Mouse (Mus musculus): ENCODE results near the gene Gm42688. TPM values are rescaled to one million over a fixed set of nuclear protein-coding genes. Genes with fewer than 3 reads are reported as not detected.

The Gm42688 gene
- total and polyA plus RNA-seq, 2 experiments from 2014 or later: 2.9 to 7.0 TPM

GRCm38 (mm10) chr6:83065995-83066394 lies 35.4 kb upstream of the Gm42688 start:
- WGBS: 43% methylated on average over 8 of the region's 8 CpGs
- DNase-seq (no peak), ATAC-seq (no peak)
- no peak overlapping the region for H3K4me2 ChIP-seq (ENCODE audit: low read depth)
- H3K4me1 ChIP-seq (ENCODE audit: insufficient read depth): no peaks in the 10 kb centered on the region
- no peaks in the 10 kb centered on the region for H3K9me3 ChIP-seq (ENCODE audit: low read length)
- H3K4me3 ChIP-seq (ENCODE audit: low read depth, low read length): no peak overlapping the region
- H3K27ac ChIP-seq (ENCODE audit: low read depth, low read length): no peak overlapping the region
- H3K27me3 ChIP-seq (ENCODE audit: insufficient read depth, low read length): peaks cover 52% of the 10 kb centered on the region
- no peak for TF ChIP-seq CTCF (IDR thresholded peaks at IDR 0.05; ENCODE audit: low read depth)
- no peak overlapping the region for H3K9ac ChIP-seq
- H3K36me3 ChIP-seq (ENCODE audit: insufficient read depth): no peaks in the 10 kb centered on the region

GRCm38 (mm10) chr6:83066441-83066840 lies 35.0 kb upstream of the Gm42688 start:
- Histone ChIP-seq H3K27me3 (ENCODE audit: insufficient read depth, low read length) (peaks cover 56% of the 10 kb centered on the region), H3K27ac (ENCODE audit: low read depth, low read length) (no peak overlapping the region), H3K4me2 (ENCODE audit: low read depth) (no peak overlapping the region), H3K4me3 (ENCODE audit: low read depth, low read length) (no peak overlapping the region), H3K9ac (no peak overlapping the region), H3K36me3 (ENCODE audit: insufficient read depth) (no peaks in the 10 kb centered on the region), H3K9me3 (ENCODE audit: low read length) (no peaks in the 10 kb centered on the region), H3K4me1 (ENCODE audit: insufficient read depth) (no peaks in the 10 kb centered on the region)
- no peak for TF ChIP-seq CTCF (IDR thresholded peaks at IDR 0.05; ENCODE audit: low read depth)
- DNase-seq (no peak), ATAC-seq (no peak)
- WGBS: 26% methylated on average over 6 of the region's 6 CpGs

- no peaks in the 10 kb centered on the region for H3K4me1 ChIP-seq (ENCODE audit: insufficient read depth)
- DNase-seq (no peak), ATAC-seq (no peak)
- 3% methylated on average over 8 of the region's 8 CpGs for WGBS
- TF ChIP-seq CTCF (IDR thresholded peaks at IDR 0.05; ENCODE audit: low read depth): no peak
- H3K9me3 ChIP-seq (ENCODE audit: low read length): no peaks in the 10 kb centered on the region
- no peak overlapping the region for H3K9ac ChIP-seq
- H3K27me3 ChIP-seq (ENCODE audit: insufficient read depth, low read length): peaks cover 59% of the 10 kb centered on the region
- no peaks in the 10 kb centered on the region for H3K36me3 ChIP-seq (ENCODE audit: insufficient read depth)
- H3K4me3 ChIP-seq (ENCODE audit: low read depth, low read length): no peak overlapping the region
- no peak overlapping the region for H3K27ac ChIP-seq (ENCODE audit: low read depth, low read length)
- H3K4me2 ChIP-seq (ENCODE audit: low read depth): no peak overlapping the region
These were observed 33.2 kb upstream of the Gm42688 start for GRCm38 (mm10) chr6:83068221-83068620.

- H3K9me3 ChIP-seq (ENCODE audit: low read length): no peaks in the 10 kb centered on the region
- H3K4me1 ChIP-seq (ENCODE audit: insufficient read depth): no peaks in the 10 kb centered on the region
- 0 out of 2 replicates have a peak overlapping the region, but pooled peaks have one; percentile 9 for H3K4me3 ChIP-seq (ENCODE audit: low read depth, low read length)
- peaks cover 60% of the 10 kb centered on the region for H3K27me3 ChIP-seq (ENCODE audit: insufficient read depth, low read length)
- ATAC-seq (no peak), DNase-seq (no peak)
- TF ChIP-seq CTCF (IDR thresholded peaks at IDR 0.05; ENCODE audit: low read depth): no peak
- no peak overlapping the region for H3K4me2 ChIP-seq (ENCODE audit: low read depth)
- H3K36me3 ChIP-seq (ENCODE audit: insufficient read depth): no peaks in the 10 kb centered on the region
- 2% methylated on average over 81 of the region's 81 CpGs for WGBS
- H3K27ac ChIP-seq (ENCODE audit: low read depth, low read length): no peak overlapping the region
- no peak overlapping the region for H3K9ac ChIP-seq
These were observed 32.5 kb upstream of the Gm42688 start for GRCm38 (mm10) chr6:83068706-83069487.

GRCm38 (mm10) chr6:83069488-83070246 lies 31.8 kb upstream of the Gm42688 start:
- ATAC-seq (no peak; the same call in 1 of the 2 replicates), DNase-seq (peak; percentile 16)
- Histone ChIP-seq H3K4me2 (ENCODE audit: low read depth) (no peak overlapping the region), H3K9me3 (ENCODE audit: low read length) (no peaks in the 10 kb centered on the region), H3K36me3 (ENCODE audit: insufficient read depth) (no peaks in the 10 kb centered on the region), H3K27me3 (ENCODE audit: insufficient read depth, low read length) (peaks cover 67% of the 10 kb centered on the region), H3K4me1 (ENCODE audit: insufficient read depth) (no peaks in the 10 kb centered on the region), H3K4me3 (ENCODE audit: low read depth, low read length) (no peak overlapping the region), H3K9ac (no peak overlapping the region), H3K27ac (ENCODE audit: low read depth, low read length) (no peak overlapping the region)
- 3% methylated on average over 68 of the region's 69 CpGs for WGBS
- no peak for TF ChIP-seq CTCF (IDR thresholded peaks at IDR 0.05; ENCODE audit: low read depth)

GRCm38 (mm10) chr6:83070247-83070310 lies 31.3 kb upstream of the Gm42688 start, which contains the start of gene Tlx2:
Tlx2 (minus strand) TSS chr6:83070293.
- Histone ChIP-seq H3K27me3 (ENCODE audit: insufficient read depth, low read length) (peaks cover 66% of the 10 kb centered on the region), H3K9me3 (ENCODE audit: low read length) (no peaks in the 10 kb centered on the region), H3K4me1 (ENCODE audit: insufficient read depth) (no peaks in the 10 kb centered on the region), H3K4me3 (ENCODE audit: low read depth, low read length) (no peak within 1 kb of the TSS), H3K4me2 (ENCODE audit: low read depth) (no peak within 1 kb of the TSS), H3K9ac (no peak within 1 kb of the TSS), H3K36me3 (ENCODE audit: insufficient read depth) (no peaks in the 10 kb centered on the region), H3K27ac (ENCODE audit: low read depth, low read length) (no peak within 1 kb of the TSS)
- no peak for TF ChIP-seq CTCF (IDR thresholded peaks at IDR 0.05; ENCODE audit: low read depth)
- no peak for DNase-seq
- WGBS: 1% methylated on average over 10 of the region's 10 CpGs
- no peak for ATAC-seq

Measured in forebrain, postnatal 0 days (tissue).